Mouse (Mus musculus) MEL (cell line): ENCODE measurements around the gene Dnajc22.

ENCODE experiments used
- BHLHE40 ChIP-seq: IDR thresholded peaks from 2 replicates; pipeline ENCODE4 v1.6.1; 2012; ENCODE audit warnings: low read depth, mild to moderate bottlenecking, inconsistent platforms, low read length, improper control_type of control experiment, borderline replicate concordance
- CHD2 ChIP-seq: IDR thresholded peaks from 2 replicates; pipeline ENCODE4 v1.6.1; 2011; ENCODE audit warnings: low read length, improper control_type of control experiment
- CTCF ChIP-seq, 3 experiments: IDR thresholded peaks in 2 of 3; conservative IDR thresholded peaks in 1 of 3; 2 replicates each; pipeline ENCODE4 v1.5.1; 2011 to 2012; ENCODE audit warnings: low read length in 3 of 3, low read depth in 2 of 3, mild to moderate bottlenecking in 2 of 3, improper control_type of control experiment in 1 of 3, inconsistent platforms in 1 of 3, mixed read lengths in 1 of 3, moderate library complexity in 1 of 3; ENCODE audit not compliant: control insufficient read depth in 1 of 3, insufficient read depth in 1 of 3, poor library complexity in 1 of 3, severe bottlenecking in 1 of 3
- EP300 ChIP-seq, 2 experiments: IDR thresholded peaks; 2 replicates each; pipeline ENCODE4 v1.6.1; 2011; ENCODE audit warnings: improper control_type of control experiment in 2 of 2, low read length in 2 of 2, low read depth in 1 of 2, mild to moderate bottlenecking in 1 of 2
- HCFC1 ChIP-seq: IDR thresholded peaks from 2 replicates; pipeline ENCODE4 v1.6.1; 2012; ENCODE audit warnings: low read depth, mild to moderate bottlenecking, inconsistent platforms, low read length, improper control_type of control experiment, moderate library complexity
- POLR2AphosphoS2 ChIP-seq: IDR thresholded peaks from 2 replicates; pipeline ENCODE4 v1.6.1; 2011; ENCODE audit warnings: low read length, improper control_type of control experiment
- TCF12 ChIP-seq: IDR thresholded peaks from 2 replicates; pipeline ENCODE4 v1.6.1; 2014; ENCODE audit warnings: low read depth, mild to moderate bottlenecking, inconsistent platforms, low read length, improper control_type of control experiment, moderate library complexity

GRCm38 (mm10) chr15:99084618-99085017 is 8.4 kb upstream of the Dnajc22 start:
- TF ChIP-seq CTCF (IDR thresholded peaks at IDR 0.05 in 2 of 3, conservative IDR thresholded peaks at IDR 0.05 in 1 of 3; ENCODE audit: control insufficient read depth in 1 of 3, insufficient read depth in 1 of 3, low read depth in 2 of 3, low read length in 3 of 3, poor library complexity in 1 of 3, severe bottlenecking in 1 of 3), result no peak
- no peak for TF ChIP-seq HCFC1
- no peak for TF ChIP-seq BHLHE40
- no peak for TF ChIP-seq TCF12
- TF ChIP-seq CHD2, result no peak
- TF ChIP-seq POLR2AphosphoS2, result no peak
- TF ChIP-seq EP300 (IDR thresholded peaks at IDR 0.05; ENCODE audit: low read depth in 1 of 2, low read length in 2 of 2), result no peak
